Mouse (Mus musculus): ENCODE results near the gene Bcl2l13.
A peak's percentile ranks its signal among the peaks of the same experiment; 100 is the strongest.

Gene Bcl2l13

GRCm38 (mm10) chr6:120835474-120836374 is at the start of gene Bcl2l13:
Gene Bcl2l13, plus strand, starts transcription at chr6:120836212.
- peak; percentile 97 to 99 for DNase-seq (ENCODE audit: inconsistent age in 2 of 2, low spot score in 1 of 2)

GRCm38 (mm10) chr6:120788068-120788607 is 47.9 kb upstream of the Bcl2l13 start:
- DNase-seq (ENCODE audit: inconsistent age in 2 of 2, low spot score in 1 of 2), result no peak

GRCm38 (mm10) chr6:120788904-120789303 is 47.1 kb upstream of the Bcl2l13 start:
- no peak for DNase-seq (ENCODE audit: inconsistent age in 2 of 2, low spot score in 1 of 2)

GRCm38 (mm10) chr6:120790153-120790552 is 45.9 kb upstream of the Bcl2l13 start:
- no peak for DNase-seq (ENCODE audit: inconsistent age in 2 of 2, low spot score in 1 of 2)

GRCm38 (mm10) chr6:120790717-120791116 is 45.3 kb upstream of the Bcl2l13 start:
- no peak for DNase-seq (ENCODE audit: inconsistent age in 2 of 2, low spot score in 1 of 2)

GRCm38 (mm10) chr6:120792947-120793346 is 43.1 kb upstream of the Bcl2l13 start:
- DNase-seq (ENCODE audit: inconsistent age in 2 of 2, low spot score in 1 of 2), result no peak

GRCm38 (mm10) chr6:120795422-120796086 is 40.5 kb upstream of the Bcl2l13 start:
- no peak for DNase-seq (ENCODE audit: inconsistent age in 2 of 2, low spot score in 1 of 2)

GRCm38 (mm10) chr6:120796111-120796510 is 39.9 kb upstream of the Bcl2l13 start:
- no peak for DNase-seq (ENCODE audit: inconsistent age in 2 of 2, low spot score in 1 of 2)

GRCm38 (mm10) chr6:120798019-120798418 is 38.0 kb upstream of the Bcl2l13 start:
- no peak for DNase-seq (ENCODE audit: inconsistent age in 2 of 2, low spot score in 1 of 2)

GRCm38 (mm10) chr6:120798905-120799304 is 37.1 kb upstream of the Bcl2l13 start:
- no peak for DNase-seq (ENCODE audit: inconsistent age in 2 of 2, low spot score in 1 of 2)

- DNase-seq (ENCODE audit: inconsistent age in 2 of 2, low spot score in 1 of 2), result no peak
Observed at GRCm38 (mm10) chr6:120799581-120800041, 36.4 kb upstream of the Bcl2l13 start.

GRCm38 (mm10) chr6:120806999-120807737 is 28.8 kb upstream of the Bcl2l13 start:
- DNase-seq (ENCODE audit: inconsistent age in 2 of 2, low spot score in 1 of 2), result peak in 1 of 2 experiments; percentile 72

GRCm38 (mm10) chr6:120807738-120808081 is 28.3 kb upstream of the Bcl2l13 start:
- peak in 1 of 2 experiments; percentile 41 for DNase-seq (ENCODE audit: inconsistent age in 2 of 2, low spot score in 1 of 2)

GRCm38 (mm10) chr6:120811999-120812398 is 24.0 kb upstream of the Bcl2l13 start:
- DNase-seq (ENCODE audit: inconsistent age in 2 of 2, low spot score in 1 of 2), result peak in 1 of 2 experiments; percentile 69

- DNase-seq (ENCODE audit: inconsistent age in 2 of 2, low spot score in 1 of 2), result peak in 1 of 2 experiments; percentile 78
Observed at GRCm38 (mm10) chr6:120819294-120819693, 16.7 kb upstream of the Bcl2l13 start.

- peak in 1 of 2 experiments; percentile 76 for DNase-seq (ENCODE audit: inconsistent age in 2 of 2, low spot score in 1 of 2)
Observed at GRCm38 (mm10) chr6:120820144-120820543, 15.9 kb upstream of the Bcl2l13 start.

- DNase-seq (ENCODE audit: inconsistent age in 2 of 2, low spot score in 1 of 2), result no peak
Observed at GRCm38 (mm10) chr6:120820941-120821340, 15.1 kb upstream of the Bcl2l13 start.

GRCm38 (mm10) chr6:120821715-120822114 is 14.3 kb upstream of the Bcl2l13 start:
- no peak for DNase-seq (ENCODE audit: inconsistent age in 2 of 2, low spot score in 1 of 2)

- peak; percentile 95 to 97 for DNase-seq (ENCODE audit: inconsistent age in 2 of 2, low spot score in 1 of 2)
Observed at GRCm38 (mm10) chr6:120822307-120822928, 13.6 kb upstream of the Bcl2l13 start, which contains the start of gene Atp6v1e1. Gene Atp6v1e1, minus strand, starts transcription at chr6:120822793.

- DNase-seq (ENCODE audit: inconsistent age in 2 of 2, low spot score in 1 of 2), result peak in 1 of 2 experiments; percentile 61
Observed at GRCm38 (mm10) chr6:120822937-120823614, 12.9 kb upstream of the Bcl2l13 start.
